Mouse (Mus musculus) urinary bladder, postnatal 36 days (tissue): ENCODE results near the gene Fbf1.

Source experiments
- DNase-seq, 2 experiments: peaks; one replicate each; pipeline ENCODE4 v3.0.0; 2022; ENCODE audit warnings: low spot score in 2 of 2, mixed read lengths in 1 of 2

Gene Fbf1

DNA sequence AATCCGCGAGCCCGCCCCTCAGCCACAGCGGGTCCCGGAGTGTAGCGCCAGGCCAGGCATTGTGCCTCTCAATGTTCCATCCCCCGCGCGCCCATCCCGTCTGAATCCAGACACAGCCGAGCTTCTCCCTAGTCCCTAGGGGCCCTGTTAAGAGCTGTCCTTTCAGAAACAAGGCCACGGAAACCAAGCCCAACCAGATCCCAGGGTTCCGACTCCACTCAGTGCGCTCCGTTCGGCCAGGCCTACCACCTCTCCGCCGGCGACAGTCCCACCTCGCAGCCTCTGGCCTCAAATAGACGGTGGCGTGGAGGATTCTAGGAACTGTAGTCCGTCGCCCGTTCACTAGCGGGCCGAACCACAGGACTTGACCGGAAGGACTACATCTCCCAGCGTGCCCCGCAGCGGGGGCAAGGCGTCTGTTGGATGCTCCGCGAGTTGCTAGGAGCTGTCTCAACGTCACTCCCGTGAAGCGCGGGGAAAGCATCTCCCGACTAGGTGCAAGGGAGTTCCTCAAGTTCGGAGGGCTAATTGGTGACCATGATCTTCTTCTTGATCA, at the start of gene Fbf1:
TSS of gene Fbf1 (minus strand) at position 283 of the 556 bp plus-strand sequence.
- DNase-seq: peak; percentile 91 to 95

DNA sequence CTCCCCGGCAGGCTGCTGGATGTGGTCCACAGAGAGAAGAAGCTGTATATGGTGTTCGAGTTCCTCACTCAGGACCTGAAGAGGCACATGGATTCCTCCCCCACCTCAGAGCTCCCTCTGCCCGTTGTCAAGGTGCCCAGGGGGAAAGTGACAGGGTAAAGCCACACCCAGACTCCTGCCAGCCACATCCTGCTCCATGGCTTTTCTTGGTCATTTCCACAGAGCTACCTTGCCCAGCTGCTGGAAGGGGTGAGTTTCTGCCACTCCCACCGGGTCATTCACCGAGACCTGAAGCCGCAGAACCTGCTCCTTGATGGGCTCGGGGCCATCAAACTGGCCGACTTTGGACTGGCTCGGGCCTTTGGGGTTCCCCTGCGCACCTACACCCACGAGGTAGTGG, 48.6 kb upstream of the Fbf1 start:
- no peak for DNase-seq

DNA sequence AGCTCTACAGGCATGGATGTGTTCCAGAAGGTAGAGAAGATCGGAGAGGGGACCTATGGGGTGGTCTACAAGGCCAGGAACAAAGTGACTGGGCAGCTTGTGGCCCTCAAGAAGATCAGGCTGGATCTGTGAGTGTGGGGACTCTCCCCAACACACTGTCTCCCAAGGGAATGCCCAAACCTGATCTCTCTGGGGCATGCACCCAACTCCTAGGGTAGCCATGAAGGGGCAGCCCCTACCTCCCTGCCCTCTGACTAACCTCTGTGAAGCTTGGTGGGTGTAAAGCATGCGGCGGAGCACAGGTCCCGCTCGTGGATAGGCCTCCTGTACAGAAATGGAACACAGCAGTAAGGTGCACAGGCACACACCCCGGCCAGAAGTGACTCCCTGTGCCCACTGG, 48.0 kb upstream of the Fbf1 start:
- DNase-seq: no peak

GRCm38 (mm10) chr11:116215181-116215580, 47.2 kb upstream of the Fbf1 start:
- no peak for DNase-seq

DNA sequence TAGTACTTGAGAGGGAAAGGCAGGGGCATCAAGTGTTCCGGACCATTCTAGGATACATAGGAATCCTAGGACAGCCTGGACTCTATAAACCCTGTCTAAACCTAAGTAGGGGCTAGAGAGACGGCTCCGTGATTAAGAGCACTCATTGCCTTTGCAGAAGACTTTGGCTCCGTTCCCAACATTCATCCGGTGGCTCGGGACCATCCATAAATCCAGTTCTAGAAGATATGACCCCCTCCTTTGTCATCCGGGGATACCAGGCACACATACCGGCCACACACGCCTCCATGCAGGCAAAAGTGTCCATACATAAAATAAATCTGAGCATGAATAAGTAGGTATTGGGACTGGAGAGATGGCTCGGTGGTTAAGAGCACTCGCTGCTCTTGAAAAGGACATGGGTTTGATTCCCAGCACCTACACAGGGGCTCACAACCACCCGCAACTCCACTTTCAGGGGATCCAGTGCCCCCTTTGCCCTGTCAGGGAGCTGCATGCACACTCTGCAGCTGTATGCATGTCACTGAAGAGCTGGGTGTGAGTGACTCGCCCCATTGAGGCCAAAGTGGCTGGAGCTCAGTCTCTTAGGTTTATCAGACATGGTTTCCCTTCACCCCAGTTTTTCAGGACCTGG, 46.0 kb upstream of the Fbf1 start:
- no peak for DNase-seq

DNA sequence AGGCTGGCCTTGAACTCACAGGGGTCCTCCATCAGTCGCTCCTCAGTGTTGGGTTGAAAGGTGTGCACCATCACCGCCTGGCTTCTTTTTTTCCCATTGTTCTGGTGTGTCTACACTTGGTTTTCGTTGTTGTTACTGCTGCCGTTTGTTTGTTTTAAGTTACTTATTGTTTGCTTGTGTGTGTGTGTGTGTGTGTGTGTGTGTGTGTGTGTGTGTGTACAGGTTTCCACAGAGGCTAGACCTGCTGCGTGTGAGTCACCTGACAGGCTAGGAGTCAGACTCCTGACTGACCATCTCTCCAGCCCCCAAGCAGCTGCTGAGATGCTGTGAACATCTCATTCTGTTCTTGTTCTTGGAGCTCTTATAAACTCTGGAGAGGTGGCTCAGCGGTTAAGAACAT, 44.9 kb upstream of the Fbf1 start:
- DNase-seq: no peak

- no peak for DNase-seq
These were observed 42.7 kb upstream of the Fbf1 start for GRCm38 (mm10) chr11:116210696-116211095.

- DNase-seq: no peak
These were observed 41.3 kb upstream of the Fbf1 start for GRCm38 (mm10) chr11:116209257-116209656.

GRCm38 (mm10) chr11:116208660-116209059, 40.7 kb upstream of the Fbf1 start:
- no peak for DNase-seq

- no peak for DNase-seq
These were observed 38.7 kb upstream of the Fbf1 start for GRCm38 (mm10) chr11:116206678-116207077.

- no peak for DNase-seq
These were observed 35.2 kb upstream of the Fbf1 start for GRCm38 (mm10) chr11:116203150-116203549.

GRCm38 (mm10) chr11:116201151-116201550, 33.2 kb upstream of the Fbf1 start:
- no peak for DNase-seq

DNA sequence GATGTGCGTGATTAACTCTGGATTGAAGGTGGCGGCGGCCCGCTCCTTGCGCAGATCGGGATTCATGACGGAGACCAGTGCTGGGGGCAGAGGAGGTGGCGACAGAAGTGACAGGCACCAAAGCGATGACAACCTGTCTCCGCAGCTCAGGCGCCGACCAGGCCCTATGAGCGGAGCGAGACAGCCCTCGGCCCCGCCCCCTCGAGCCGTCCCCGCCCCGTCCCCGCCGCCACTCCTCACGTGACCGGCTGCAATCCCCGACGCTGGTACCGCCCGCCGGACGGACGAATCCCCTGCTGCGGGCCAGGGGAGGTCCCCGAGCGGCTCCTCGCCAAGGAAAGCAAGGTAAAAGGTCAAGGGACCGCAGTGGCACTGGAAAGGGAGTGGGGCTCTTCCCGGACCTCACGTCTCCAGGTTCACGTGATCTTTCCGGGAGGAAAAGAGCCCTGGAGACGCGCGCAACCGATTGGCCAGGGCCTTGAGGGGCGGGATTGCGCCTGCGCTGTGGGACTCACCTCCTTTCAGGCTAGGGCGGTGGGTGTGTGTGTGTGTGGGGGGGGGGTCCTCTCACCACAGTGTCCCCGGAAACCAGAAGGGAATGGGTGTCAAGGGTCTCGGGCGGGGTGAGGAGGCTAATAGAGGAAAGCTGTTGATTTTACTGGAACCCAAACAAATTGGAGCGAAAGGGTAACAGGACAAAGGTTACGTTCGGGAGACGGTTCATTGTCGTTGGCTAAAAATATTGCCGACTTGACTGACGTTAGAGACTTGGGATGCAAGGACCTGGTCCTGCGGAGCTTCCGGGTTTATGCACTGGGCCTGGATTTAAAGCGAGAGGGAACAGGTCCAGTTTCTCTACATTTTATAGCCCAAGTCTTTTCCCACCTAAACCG, 30.9 kb upstream of the Fbf1 start, which contains the start of the genes Ten1 and Acox1:
TSS of gene Ten1 (plus strand) at position 217 of the 893 bp plus-strand sequence.
TSS of gene Acox1 (minus strand) at position 407 of the 893 bp plus-strand sequence.
- peak; percentile 93 to 96 for DNase-seq

- no peak for DNase-seq
These were observed 30.2 kb upstream of the Fbf1 start for GRCm38 (mm10) chr11:116198132-116198531.

GRCm38 (mm10) chr11:116197584-116197906, 29.6 kb upstream of the Fbf1 start:
- DNase-seq: no peak

DNA sequence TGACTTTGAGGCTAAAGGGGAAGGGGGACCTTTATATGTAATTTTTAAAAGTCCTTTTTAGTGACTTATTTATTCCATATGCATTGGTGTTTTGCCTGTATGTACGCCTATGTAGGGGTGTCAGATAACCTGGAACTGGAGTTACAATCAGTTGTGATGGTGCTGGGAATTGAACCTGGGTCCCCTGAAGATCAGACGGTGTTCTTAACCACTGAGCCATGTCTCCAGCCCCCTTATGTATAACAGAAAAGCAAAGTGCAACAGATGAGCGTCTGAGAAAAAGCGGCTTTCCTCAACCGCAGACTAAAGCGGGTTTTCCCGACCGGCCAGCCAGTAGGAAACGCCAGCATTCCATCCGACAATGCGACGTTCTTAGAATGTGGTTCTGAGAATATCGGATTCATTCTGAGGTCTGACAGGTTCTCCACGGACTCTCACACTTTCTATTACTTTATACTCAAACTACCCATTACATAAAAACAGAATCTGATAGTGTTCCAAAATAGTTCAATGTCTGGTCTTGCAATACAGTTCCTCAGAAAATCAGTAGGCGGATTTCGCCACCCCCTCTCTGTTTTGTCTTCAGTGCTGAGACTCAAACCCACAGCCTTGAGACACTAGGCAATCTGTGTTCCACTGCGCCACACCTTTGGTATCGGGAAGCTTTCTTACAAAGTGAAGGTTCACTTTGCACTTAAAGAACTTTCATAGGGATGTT, 29.1 kb upstream of the Fbf1 start:
- no peak for DNase-seq

- DNase-seq: no peak
These were observed 28.4 kb upstream of the Fbf1 start for GRCm38 (mm10) chr11:116196336-116196735.

- no peak for DNase-seq
These were observed 27.3 kb upstream of the Fbf1 start for GRCm38 (mm10) chr11:116195252-116195651.

DNA sequence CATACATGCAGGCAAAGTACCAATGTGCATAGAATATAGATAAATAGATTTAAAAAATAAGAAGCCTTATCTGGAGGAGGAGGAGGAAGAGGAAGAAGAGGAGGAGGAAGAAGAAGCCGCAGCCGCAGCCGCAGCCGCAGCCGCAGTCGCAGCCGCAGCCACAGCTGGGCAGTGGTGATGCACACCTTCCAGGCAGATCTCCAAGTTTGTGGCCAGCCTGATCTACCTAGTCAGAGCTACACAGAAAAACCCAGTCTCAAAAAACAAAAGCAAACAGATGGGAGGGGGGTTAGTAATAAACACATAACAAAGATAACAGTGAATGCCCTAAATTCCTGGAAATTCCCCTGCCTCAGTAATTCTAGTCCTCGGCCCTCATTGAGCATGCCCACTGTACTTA, 26.7 kb upstream of the Fbf1 start:
- no peak for DNase-seq

GRCm38 (mm10) chr11:116187226-116187930, 19.4 kb upstream of the Fbf1 start:
- no peak for DNase-seq

DNA sequence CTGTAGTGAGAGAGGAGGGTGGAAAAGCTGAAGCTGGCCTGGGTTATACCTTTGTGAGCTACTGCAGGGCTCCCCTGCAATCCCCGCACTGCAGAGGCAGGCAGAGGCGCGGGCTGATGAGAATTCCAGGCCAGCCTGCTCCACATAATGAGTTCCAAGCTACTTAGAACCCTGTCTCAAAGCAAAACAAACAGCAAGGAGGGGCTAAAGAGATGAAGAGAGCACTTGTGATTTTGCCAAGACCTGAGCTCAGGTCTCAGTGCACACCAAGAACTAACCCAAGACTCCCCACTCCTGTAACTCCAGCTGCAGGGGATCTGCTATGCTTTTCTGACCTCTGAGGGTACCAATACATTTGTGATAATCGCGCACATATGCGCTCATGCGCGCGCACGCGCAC, 18.4 kb upstream of the Fbf1 start:
- DNase-seq: no peak

DNA sequence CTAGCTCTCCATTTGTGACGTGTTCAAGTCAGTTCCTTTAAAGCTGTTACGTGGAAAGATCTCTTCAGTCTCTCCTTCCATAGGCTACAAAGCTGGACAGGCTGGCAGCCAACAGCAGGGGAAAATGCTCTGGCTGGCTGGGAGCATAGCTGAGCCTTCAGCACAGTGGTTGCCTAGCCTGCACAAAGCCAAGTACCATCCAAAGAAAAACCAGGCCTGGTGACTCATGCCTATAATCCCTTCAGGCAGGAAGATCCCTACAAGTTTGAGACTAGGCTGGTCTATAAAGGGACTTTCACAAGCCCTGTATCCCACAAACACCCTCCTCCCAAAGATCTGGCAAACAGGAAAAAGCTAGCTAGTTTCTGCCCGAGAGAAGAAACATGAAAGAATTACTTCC, 17.9 kb upstream of the Fbf1 start:
- DNase-seq: no peak
